Mouse (Mus musculus): Measurements from ENCODE around the gene St6galnac5. TPM values are rescaled to one million over a fixed set of nuclear protein-coding genes. Genes with fewer than 3 reads are reported as not detected.

Gene St6galnac5
- total RNA-seq, 2 experiments from 2014 or later, result not detected

- no peak for ATAC-seq (replicated peaks; ENCODE audit: poor library complexity, severe bottlenecking)
These were observed 106.2 kb downstream of the St6galnac5 start for GRCm38 (mm10) chr3:152875723-152876290.

DNA sequence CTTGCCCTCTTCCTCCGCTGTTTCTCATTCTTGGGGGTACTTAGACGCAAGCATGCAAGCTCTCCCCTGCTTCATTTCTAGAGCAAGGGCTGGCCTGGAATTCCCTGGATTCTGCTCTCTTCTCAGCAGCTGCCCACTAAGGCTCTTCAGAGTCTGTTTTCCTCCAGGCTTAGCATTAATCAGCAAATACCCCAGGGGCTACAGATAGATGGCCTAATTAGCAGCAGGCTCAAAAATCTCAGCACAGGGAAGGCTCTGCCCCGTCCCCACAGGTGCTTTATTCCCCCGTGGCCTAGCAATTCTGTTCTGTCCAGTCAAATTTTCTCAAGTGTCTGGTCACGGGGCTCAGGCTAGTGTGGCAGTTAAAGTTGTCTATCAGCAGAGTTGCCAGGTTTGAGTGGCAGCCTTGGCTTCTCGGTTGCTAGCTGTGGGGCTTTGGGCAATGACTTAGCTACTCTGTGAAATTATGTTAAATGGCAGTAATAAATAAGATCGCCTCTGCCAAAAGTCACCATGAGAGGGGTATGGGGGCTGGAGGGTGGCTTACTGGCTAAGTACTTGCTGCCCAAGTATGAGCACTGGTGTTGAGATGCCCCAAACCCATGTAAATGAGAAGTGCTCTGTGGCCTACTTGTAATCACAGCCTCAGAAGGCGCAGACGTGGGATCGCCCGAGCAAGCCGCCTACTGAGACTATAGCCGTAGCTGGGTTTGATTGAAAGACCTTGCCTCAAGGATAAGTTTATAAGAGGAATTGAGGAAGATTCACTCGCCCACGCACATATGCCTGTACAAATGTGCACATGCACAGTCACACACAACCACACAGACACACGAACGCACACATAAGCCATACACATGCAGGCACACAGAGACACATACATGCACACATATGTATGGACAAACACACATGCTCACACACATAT is 107.4 kb downstream of the St6galnac5 start:
- no peak for ATAC-seq (replicated peaks; ENCODE audit: poor library complexity, severe bottlenecking)

GRCm38 (mm10) chr3:152872596-152872995 is 109.5 kb downstream of the St6galnac5 start:
- ATAC-seq (replicated peaks; ENCODE audit: poor library complexity, severe bottlenecking), result no peak

DNA sequence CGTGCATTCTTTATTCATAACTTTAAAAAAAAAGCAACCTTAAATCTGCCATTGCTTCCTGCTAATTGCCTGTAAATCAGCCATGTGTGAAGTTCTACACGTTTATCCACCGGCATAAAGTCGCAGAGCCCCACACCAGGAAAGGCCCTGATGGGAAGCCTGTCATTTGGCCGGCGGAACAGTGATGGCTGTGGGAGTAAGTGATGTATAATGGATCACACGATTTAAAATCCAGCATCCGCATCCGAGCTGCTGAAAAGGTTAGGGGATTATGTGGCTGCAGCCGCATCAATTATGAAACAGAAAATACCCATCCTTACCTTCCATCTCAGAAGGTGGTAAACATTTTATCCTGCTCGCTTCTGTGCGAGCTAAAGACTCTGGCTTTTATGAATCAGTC is 110.0 kb downstream of the St6galnac5 start:
- ATAC-seq (replicated peaks; ENCODE audit: poor library complexity, severe bottlenecking), result no peak

DNA sequence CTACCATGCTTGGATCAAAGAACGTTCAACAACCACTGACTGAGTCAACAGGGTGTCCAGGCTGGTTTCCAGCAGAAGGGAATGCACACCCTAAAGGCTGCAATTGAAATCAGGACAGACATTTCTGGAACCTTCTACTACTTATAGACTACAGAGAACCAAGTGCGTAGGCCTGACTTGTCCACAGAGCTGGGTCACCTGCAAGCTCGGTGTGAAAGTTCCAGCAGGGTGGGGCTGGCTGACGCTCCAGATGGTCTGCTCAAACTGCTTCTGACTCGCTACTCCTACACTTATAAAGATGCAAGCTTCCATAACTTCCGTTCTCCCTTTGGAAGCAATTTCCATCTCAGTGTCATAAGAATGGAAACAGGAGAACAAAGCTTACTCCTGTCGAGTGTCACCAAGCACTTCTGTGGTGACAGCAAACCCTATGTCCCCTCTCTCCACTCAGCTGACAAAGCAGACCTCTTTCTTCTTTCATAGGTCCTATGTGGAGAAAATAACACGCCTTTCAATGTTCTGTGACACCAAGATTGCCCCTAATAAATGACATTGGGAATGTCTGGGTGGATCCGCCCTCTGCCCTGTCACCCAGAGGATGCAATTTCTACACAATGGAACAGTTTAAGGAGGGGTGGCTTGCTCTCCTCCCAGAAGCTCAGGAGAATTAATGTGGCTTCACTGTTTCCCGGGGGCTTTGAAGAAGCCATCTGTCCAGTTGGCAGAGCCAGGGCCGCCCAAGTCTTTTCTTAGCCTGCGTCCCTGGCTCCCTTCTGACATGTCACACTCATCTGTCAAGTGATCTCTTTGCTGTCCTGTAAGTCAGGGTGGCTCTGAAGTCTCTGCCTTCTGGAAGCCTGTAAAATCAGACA is 114.2 kb downstream of the St6galnac5 start:
- no peak for ATAC-seq (replicated peaks; ENCODE audit: poor library complexity, severe bottlenecking)

DNA sequence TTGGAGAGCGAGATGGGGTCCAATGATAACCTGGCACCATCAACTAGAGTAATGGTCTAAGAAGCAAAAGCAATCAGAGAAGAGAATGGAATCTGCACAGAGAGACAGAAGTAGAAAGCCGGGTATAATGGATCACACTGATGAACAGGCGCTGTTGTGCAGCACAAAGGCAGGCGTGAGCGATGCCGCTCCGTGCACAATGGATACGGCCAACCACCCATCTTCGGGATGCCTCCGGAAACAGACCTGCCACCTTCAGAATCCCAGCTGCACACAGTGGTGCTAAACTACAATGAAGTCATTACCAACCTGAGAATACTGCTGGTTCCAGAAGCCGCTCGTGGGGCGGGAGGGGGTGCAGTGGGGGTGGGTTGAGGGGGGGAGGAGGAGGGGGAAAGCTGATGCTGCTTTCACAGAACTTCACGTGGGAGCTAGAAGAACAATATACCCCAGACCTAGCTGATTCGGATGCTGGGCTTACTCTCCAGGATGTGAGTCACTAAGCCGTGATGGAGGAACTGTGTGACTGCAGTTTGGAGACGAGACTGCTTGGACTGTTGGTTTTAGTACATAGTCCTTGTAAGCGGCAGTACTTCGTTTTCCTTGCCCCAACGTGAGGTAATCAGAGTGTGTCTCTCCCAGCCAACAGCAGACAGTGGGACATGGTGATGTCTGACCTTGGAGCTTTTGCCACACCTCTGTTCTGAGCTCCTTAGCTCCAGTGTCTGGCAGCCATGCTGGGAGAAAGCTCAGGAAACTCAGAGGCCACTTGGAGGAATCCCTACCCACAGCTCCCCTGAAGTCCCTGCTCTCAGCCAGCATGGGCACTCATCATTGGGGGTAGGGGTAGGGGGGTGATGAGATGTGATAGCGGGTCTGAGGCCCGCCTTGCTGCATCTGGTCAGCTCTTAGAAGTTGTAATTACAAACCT is 115.7 kb downstream of the St6galnac5 start:
- no peak for ATAC-seq (replicated peaks; ENCODE audit: poor library complexity, severe bottlenecking)

DNA sequence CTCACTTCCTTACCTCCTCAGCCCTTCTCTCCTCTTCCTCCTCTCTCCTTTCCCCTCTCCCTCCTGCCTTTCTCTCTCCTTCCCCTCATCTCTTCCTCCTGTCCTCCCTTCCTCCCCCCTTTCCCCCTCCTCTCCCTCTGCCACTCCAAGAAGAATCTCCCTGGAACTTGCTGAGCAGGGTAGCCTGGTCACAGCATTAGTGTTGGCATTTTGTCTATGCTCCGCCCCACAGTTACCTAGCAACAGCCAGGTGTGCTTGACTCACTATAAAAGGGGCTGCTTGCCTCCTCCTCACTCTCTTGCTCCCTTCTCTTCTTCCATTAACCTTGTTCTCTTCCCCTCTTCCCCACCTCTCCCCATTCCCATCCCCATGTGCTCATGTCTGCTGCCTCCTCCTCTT is 120.1 kb downstream of the St6galnac5 start:
- ATAC-seq (replicated peaks; ENCODE audit: poor library complexity, severe bottlenecking), result no peak

- no peak for ATAC-seq (replicated peaks; ENCODE audit: poor library complexity, severe bottlenecking)
These were observed 120.6 kb downstream of the St6galnac5 start for GRCm38 (mm10) chr3:152861450-152861849.

DNA sequence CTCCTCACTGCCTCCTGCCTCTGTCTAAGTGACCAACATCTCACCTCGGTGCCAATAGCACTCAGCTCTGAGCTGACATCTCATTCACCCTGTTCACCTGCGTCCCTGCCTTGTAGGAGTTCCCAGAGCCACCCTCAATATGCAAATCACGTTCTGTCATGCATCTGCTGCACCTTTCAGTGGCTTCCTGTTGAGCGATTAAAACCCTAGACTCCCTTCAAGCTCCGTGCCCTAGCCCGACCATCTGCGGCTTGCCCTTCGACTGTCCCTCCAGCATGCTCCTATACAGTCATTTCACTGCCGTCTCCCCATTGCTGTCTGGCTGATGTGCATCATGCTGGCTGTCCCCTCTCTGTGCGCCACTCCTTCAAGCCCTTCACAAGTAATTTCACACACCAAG is 126.0 kb downstream of the St6galnac5 start:
- ATAC-seq (replicated peaks; ENCODE audit: poor library complexity, severe bottlenecking), result no peak

GRCm38 (mm10) chr3:152855006-152855614 is 126.9 kb downstream of the St6galnac5 start:
- ATAC-seq (replicated peaks; ENCODE audit: poor library complexity, severe bottlenecking), result no peak

DNA sequence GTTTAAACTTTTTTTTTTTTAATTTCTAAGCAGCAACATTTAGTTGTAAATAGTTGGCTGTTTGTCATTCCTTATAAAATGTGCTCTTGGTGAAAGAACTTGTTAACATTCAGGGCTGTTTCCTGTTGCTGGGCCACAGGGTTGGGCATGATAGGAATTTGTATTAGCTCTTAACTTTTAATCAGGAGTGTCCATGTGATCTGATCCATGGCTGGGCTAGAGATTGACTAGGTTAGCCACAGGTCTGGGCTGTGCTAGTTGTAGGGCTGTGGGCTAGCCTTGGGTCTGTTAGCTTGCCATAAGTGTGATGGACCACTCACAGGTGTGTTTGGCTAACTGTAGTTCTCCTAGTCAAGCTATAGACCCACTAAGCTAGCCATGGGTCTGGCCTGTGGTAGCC is 138.1 kb downstream of the St6galnac5 start:
- ATAC-seq (replicated peaks; ENCODE audit: poor library complexity, severe bottlenecking), result no peak

DNA sequence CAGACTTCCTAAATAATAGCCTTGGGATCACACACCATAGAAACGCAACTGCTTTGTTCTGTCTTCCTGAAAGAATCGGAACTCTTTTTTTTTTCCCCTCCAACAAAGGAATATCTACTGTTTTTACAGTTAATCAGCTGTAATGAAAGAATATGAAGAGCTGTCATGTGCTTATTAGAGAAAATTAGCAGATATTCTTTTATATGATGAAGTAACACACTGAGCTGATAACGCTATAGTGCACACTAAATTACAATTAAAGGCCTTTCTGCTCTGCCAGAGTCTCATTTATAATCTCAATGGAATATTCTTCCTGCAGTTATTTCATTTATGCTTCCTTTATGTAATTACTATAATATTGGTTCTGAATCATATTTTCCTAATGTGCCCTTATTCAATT is 139.4 kb downstream of the St6galnac5 start:
- no peak for ATAC-seq (replicated peaks; ENCODE audit: poor library complexity, severe bottlenecking)

DNA sequence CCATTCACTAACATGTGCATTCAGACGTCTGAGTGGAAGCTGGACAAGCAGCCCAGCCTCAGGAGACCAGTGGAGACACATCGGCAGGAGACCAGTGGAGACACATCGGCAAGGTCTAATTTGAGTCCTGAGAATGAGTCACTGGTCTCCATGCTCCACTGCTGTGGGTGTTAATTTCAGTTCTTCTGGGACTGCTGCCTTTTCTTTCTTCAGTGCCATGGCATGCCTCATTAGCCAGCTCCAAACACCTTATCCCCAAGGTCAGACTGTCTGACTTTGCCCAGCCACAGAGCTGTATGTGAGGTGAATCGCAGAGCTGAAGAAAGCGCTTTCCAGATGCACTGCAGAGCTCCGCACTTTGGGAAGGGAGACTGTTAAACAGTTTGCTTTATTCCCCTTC is 140.8 kb downstream of the St6galnac5 start:
- ATAC-seq (replicated peaks; ENCODE audit: poor library complexity, severe bottlenecking), result no peak

DNA sequence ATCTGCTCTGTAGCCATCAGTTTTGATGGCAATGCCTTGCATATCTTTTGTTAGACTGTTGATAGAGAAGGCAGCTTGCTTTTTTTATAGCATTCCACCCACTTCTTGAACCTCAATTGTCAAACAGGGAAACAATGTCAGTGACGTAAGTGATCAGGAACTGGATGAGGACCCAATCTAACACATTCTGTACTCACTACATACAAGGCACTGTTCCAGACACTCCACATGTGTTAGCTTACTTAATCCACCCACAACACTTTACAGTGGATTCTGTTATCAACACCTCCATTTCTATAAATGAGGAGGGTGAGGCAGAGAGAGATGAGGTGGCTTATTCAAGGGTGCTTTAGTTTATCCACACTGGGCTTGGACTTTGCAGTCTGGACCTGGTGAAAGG is 144.1 kb downstream of the St6galnac5 start:
- ATAC-seq (replicated peaks; ENCODE audit: poor library complexity, severe bottlenecking), result no peak

- ATAC-seq (replicated peaks; ENCODE audit: poor library complexity, severe bottlenecking), result no peak
These were observed 144.6 kb downstream of the St6galnac5 start for GRCm38 (mm10) chr3:152837407-152837806.

GRCm38 (mm10) chr3:152832436-152832835 is 149.6 kb downstream of the St6galnac5 start:
- no peak for ATAC-seq (replicated peaks; ENCODE audit: poor library complexity, severe bottlenecking)

DNA sequence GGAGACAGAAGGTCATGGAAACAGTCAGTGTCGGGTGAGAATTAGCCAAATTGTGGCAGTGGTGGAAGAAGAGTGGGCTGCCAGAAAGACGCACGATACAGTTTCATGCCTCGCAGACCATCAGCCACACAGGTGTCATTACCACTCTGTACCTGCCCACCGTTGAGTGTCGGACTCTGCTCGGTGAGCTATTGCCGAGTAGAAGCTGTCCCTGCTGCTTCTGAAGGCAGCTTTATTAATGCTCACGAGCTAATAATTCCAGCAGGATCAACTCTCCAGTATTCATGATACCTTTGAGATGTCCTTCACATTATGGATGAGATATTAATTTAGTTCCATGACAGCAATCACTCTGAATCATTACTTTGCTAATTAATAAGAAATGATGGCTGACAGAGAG is 150.1 kb downstream of the St6galnac5 start:
- ATAC-seq (replicated peaks; ENCODE audit: poor library complexity, severe bottlenecking), result no peak

- no peak for ATAC-seq (replicated peaks; ENCODE audit: poor library complexity, severe bottlenecking)
These were observed 150.7 kb downstream of the St6galnac5 start for GRCm38 (mm10) chr3:152831377-152831776.

DNA sequence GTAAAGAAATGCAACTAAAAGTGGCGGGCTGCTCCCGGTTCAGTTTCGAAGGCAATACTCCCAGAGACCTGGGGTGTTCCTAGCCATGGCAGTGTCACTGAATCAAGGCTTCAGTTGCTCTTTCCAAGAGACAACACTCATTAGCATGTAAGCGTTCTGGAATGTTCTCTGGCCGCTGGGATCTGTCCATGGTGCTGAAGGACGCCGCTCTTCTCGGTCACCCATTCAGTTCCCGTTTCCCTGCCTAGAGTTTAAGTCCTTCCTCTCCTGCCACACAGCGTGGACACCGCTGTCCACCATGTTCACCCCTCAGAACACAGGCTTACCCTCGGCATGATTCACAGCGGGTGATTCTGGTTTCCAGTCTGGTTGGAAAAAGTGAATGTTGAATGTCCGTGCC is 160.8 kb downstream of the St6galnac5 start:
- ATAC-seq (replicated peaks; ENCODE audit: poor library complexity, severe bottlenecking), result peak; percentile 86
